8 mouse cellular contexts compared by ENCODE assay signal in genomic region chr14:31669642-31670490, GRCm38 (mm10). TPM values are rescaled to one million over a fixed set of nuclear protein-coding genes. Genes with fewer than 3 reads are reported as not detected.
A peak's percentile ranks its signal among the peaks of the same experiment; 100 is the strongest.
DNase-seq lines count a peak whose midpoint lies in the region; TF ChIP-seq lines count a peak whose summit lies in the region.

No protein-coding gene starts in this region.

- 0 out of 2 replicates have a peak, but pooled peaks have one; percentile 22 for TF ChIP-seq EP300 in heart, adult 2 months (IDR thresholded peaks at IDR 0.05; ENCODE audit: insufficient read depth, low read depth, low read length)

- peak overlapping the region; percentile 45 for H3K9ac ChIP-seq in heart, adult 2 months (ENCODE audit: low read depth, low read length)

- H3K27me3 ChIP-seq in E14TG2a.4 (ENCODE audit: insufficient read depth, low read length), result no peaks in the 10 kb centered on the region; the same call in 1 of the 2 replicates
- H3K27me3 ChIP-seq in heart, adult 2 months (ENCODE audit: control insufficient read depth, insufficient read depth, low read length), result no peaks in the 10 kb centered on the region

- intact Hi-C loops in heart, adult 2 months (cut with DNase I), result loop anchor here (10.0 kb wide), 1 partner anchor 235 kb away; no protein-coding TSS in a partner anchor

- TF ChIP-seq CTCF in E14TG2a.4 (conservative IDR thresholded peaks at IDR 0.05; ENCODE audit: low read length), result no peak
- TF ChIP-seq CTCF in bone marrow, adult 2 months (IDR thresholded peaks at IDR 0.05; ENCODE audit: control insufficient read depth, insufficient read depth, low read length), result no peak
- TF ChIP-seq CTCF in heart, adult 2 months (IDR thresholded peaks at IDR 0.05), result no peak

- H3K36me3 ChIP-seq in E14TG2a.4 (ENCODE audit: insufficient read depth, low read length), result 0 out of 2 replicates have a peak, but pooled peaks cover 2% of the 10 kb centered on the region
- no peaks in the 10 kb centered on the region for H3K36me3 ChIP-seq in heart, adult 2 months (ENCODE audit: control insufficient read depth, insufficient read depth, low read length)

- H3K4me1 ChIP-seq in E14TG2a.4 (replicated peaks; ENCODE audit: low read depth, low read length), result peaks cover 63% of the 10 kb centered on the region
- H3K4me1 ChIP-seq in bone marrow, adult 2 months (ENCODE audit: control insufficient read depth, insufficient read depth, low read length), result peaks cover 16% of the 10 kb centered on the region
- H3K4me1 ChIP-seq in heart, adult 2 months (ENCODE audit: control insufficient read depth, insufficient read depth, low read length), result peaks cover 21% of the 10 kb centered on the region

- H3K4me3 ChIP-seq in E14TG2a.4 (replicated peaks; ENCODE audit: low read length), result peak overlapping the region; percentile 37; the same call in 1 of the 2 replicates
- no peak overlapping the region for H3K4me3 ChIP-seq in bone marrow, adult 2 months (replicated peaks; ENCODE audit: control insufficient read depth, low read depth, low read length)
- no peak overlapping the region; the same call in 1 of the 2 replicates for H3K4me3 ChIP-seq in heart, adult 2 months

- TF ChIP-seq POLR2A in bone marrow, adult 2 months (IDR thresholded peaks at IDR 0.05; ENCODE audit: borderline replicate concordance, control insufficient read depth, low read depth, low read length), result no peak
- no peak for TF ChIP-seq POLR2A in heart, adult 2 months (IDR thresholded peaks at IDR 0.05; ENCODE audit: insufficient read depth, low read depth, low read length)

- no peaks in the 10 kb centered on the region for H3K79me2 ChIP-seq in heart, adult 2 months (replicated peaks; ENCODE audit: control insufficient read depth, insufficient read depth, low read length)

- WGBS in bone marrow, adult 2 months, result 6% methylated on average over 15 of the region's 15 CpGs
- 53% methylated on average over 15 of the region's 15 CpGs for WGBS in heart, adult 2 months

- no peaks in the 10 kb centered on the region for H3K9me3 ChIP-seq in E14TG2a.4 (ENCODE audit: low read length)

- peak overlapping the region; percentile 83 for H3K27ac ChIP-seq in bone marrow, adult 2 months (ENCODE audit: control insufficient read depth, insufficient read depth, low read depth, low read length, poor library complexity)
- peak overlapping the region; percentile 89 for H3K27ac ChIP-seq in heart, adult 2 months

- peak; percentile 56 to 78 for DNase-seq in heart, adult 2 months
- DNase-seq in kidney, adult 9 months, result peak; percentile 56
- peak; percentile 68 for DNase-seq in lung, postnatal 25 days (ENCODE audit: low spot score)
- DNase-seq in retina, embryonic 14.5 days (ENCODE audit: low spot score), result peak; percentile 77
- DNase-seq in cerebellum, adult 8-10 months, result no peak
- DNase-seq in spleen, postnatal 10 days (ENCODE audit: low spot score in 2 of 2), result no peak

RNA-seq across cellular contexts. Expression of gene Hacl1, which starts 28.8 kb away (rescaled TPM):
- 11.8 and 19.6 TPM in 2 replicates for polyA plus RNA-seq in bone marrow, adult 2 months (2011; ENCODE audit: insufficient read depth, insufficient read length, low replicate concordance, missing spikeins)
- 10 to 100 TPM in 1 of 2 experiments, 1 to 10 TPM in 1; 8.2 to 10.1 TPM for total RNA-seq in heart, adult 2 months (2021)
- 10.5 and 11.2 TPM in 2 replicates for polyA plus RNA-seq in heart, adult 2 months (2012; rRNA removed)

RNA-seq across cellular contexts. Expression of gene Btd, which starts 29.0 kb away (rescaled TPM):
- polyA plus RNA-seq in bone marrow, adult 2 months (2011; ENCODE audit: insufficient read depth, insufficient read length, low replicate concordance, missing spikeins), result 2.1 and 2.5 TPM in 2 replicates
- 10 to 100 TPM; 10.7 to 10.8 TPM for total RNA-seq in heart, adult 2 months (2021)
- 19.1 and 29.1 TPM in 2 replicates for polyA plus RNA-seq in heart, adult 2 months (2012; rRNA removed)

RNA-seq across cellular contexts. Expression of gene Gm49387, which starts 29.2 kb away (rescaled TPM):
- polyA plus RNA-seq in bone marrow, adult 2 months (2011; ENCODE audit: insufficient read depth, insufficient read length, low replicate concordance, missing spikeins), result not detected in 2 replicates
- under 1 TPM; 0.66 to 0.86 TPM for total RNA-seq in heart, adult 2 months (2021)
- 2.4 TPM in 1 of 2 replicates, not detected in the other for polyA plus RNA-seq in heart, adult 2 months (2012; rRNA removed)

Comparison
In these comparisons a context has a peak if more than half of its experiments do, and no peak if none do; other contexts are left out.
1. DNase-seq: peak in heart, adult 2 months (2 of 2), kidney, adult 9 months (single experiment), lung, postnatal 25 days (single experiment) and retina, embryonic 14.5 days (single experiment); none in cerebellum, adult 8-10 months (single experiment) and spleen, postnatal 10 days (0 of 2).